Comparison of ENCODE assay signal across 10 mouse cellular contexts in genomic region chr1:156730802-156731201, GRCm38 (mm10). TPM values are rescaled to one million over a fixed set of nuclear protein-coding genes. Genes with fewer than 3 reads are reported as not detected.
DNase-seq lines count a peak whose midpoint lies in the region; ATAC-seq and TF ChIP-seq lines count a peak whose summit lies in the region.
"Had no signal": no experiment of that assay in that cellular context is flagged by ENCODE, and none has a peak within 500 bp of the region (broad histone marks: within the 10 kb centered on the region; RNA-seq: fewer than 3 reads in every experiment).

No protein-coding gene starts in this region.

- H3K27ac ChIP-seq in hindbrain, postnatal 0 days = no peak overlapping the region
- H3K27ac ChIP-seq in hindbrain, embryonic 14.5 days = no peak overlapping the region
- no peak overlapping the region for H3K27ac ChIP-seq in testis, adult 2 months (ENCODE audit: control insufficient read depth, insufficient read depth, low read depth, low read length)
- no peak overlapping the region for H3K27ac ChIP-seq in limb, embryonic 10.5 days
- H3K27ac ChIP-seq in forebrain, embryonic 15.5 days (replicated peaks) = no peak overlapping the region

- DNase-seq in hindbrain, postnatal 0 days (ENCODE audit: low spot score) = no peak
- DNase-seq in hindbrain, embryonic 14.5 days (ENCODE audit: low spot score) = no peak
- DNase-seq in testis, postnatal 10 days (ENCODE audit: low spot score) = no peak
- DNase-seq in induced T-regulatory cell, adult 2 months (ENCODE audit: low read depth) = peak; percentile 38
- DNase-seq in limb, embryonic 10.5 days (ENCODE audit: low spot score) = no peak
- DNase-seq in layer of hippocampus, postnatal 10 days (ENCODE audit: low spot score in 2 of 2) = no peak
- DNase-seq: cerebellum, adult 11 months had no signal

- H3K27me3 ChIP-seq in hindbrain, postnatal 0 days (ENCODE audit: insufficient read depth, low read length) = no peaks in the 10 kb centered on the region
- no peaks in the 10 kb centered on the region for H3K27me3 ChIP-seq in hindbrain, embryonic 14.5 days (ENCODE audit: control insufficient read depth, insufficient read depth, low read length)
- no peaks in the 10 kb centered on the region for H3K27me3 ChIP-seq in testis, adult 2 months (ENCODE audit: control insufficient read depth, insufficient read depth, low read length)
- H3K27me3 ChIP-seq in limb, embryonic 10.5 days (ENCODE audit: low read depth, poor library complexity, severe bottlenecking) = no peaks in the 10 kb centered on the region
- no peaks in the 10 kb centered on the region for H3K27me3 ChIP-seq in forebrain, embryonic 15.5 days
- H3K27me3 ChIP-seq: heart, embryonic 12.5 days had no signal

- no peak overlapping the region for H3K4me2 ChIP-seq in hindbrain, postnatal 0 days (ENCODE audit: low read depth, low read length)
- H3K4me2 ChIP-seq in hindbrain, embryonic 14.5 days (replicated peaks) = no peak overlapping the region
- H3K4me2 ChIP-seq in forebrain, embryonic 15.5 days (replicated peaks) = no peak overlapping the region
- H3K4me2 ChIP-seq: heart, embryonic 12.5 days had no signal

- no peaks in the 10 kb centered on the region for H3K9me3 ChIP-seq in hindbrain, postnatal 0 days (ENCODE audit: low read length)
- no peaks in the 10 kb centered on the region for H3K9me3 ChIP-seq in hindbrain, embryonic 14.5 days (ENCODE audit: control insufficient read depth, low read length)
- no peaks in the 10 kb centered on the region for H3K9me3 ChIP-seq in limb, embryonic 10.5 days (replicated peaks)
- H3K9me3 ChIP-seq in forebrain, embryonic 15.5 days = no peaks in the 10 kb centered on the region
- H3K9me3 ChIP-seq: heart, embryonic 12.5 days had no signal

- no peaks in the 10 kb centered on the region for H3K36me3 ChIP-seq in hindbrain, postnatal 0 days (ENCODE audit: insufficient read depth, low read length)
- no peaks in the 10 kb centered on the region for H3K36me3 ChIP-seq in hindbrain, embryonic 14.5 days (replicated peaks; ENCODE audit: control insufficient read depth, insufficient read depth)
- H3K36me3 ChIP-seq in testis, adult 2 months (ENCODE audit: control insufficient read depth, insufficient read depth, low read length) = no peaks in the 10 kb centered on the region
- no peaks in the 10 kb centered on the region for H3K36me3 ChIP-seq in limb, embryonic 10.5 days
- H3K36me3 ChIP-seq in forebrain, embryonic 15.5 days = no peaks in the 10 kb centered on the region
- H3K36me3 ChIP-seq: heart, embryonic 12.5 days had no signal

- WGBS in hindbrain, postnatal 0 days = 62% methylated on average over 9 of the region's 9 CpGs
- WGBS in hindbrain, embryonic 14.5 days = 60% methylated on average over 9 of the region's 9 CpGs
- 67% methylated on average over 9 of the region's 9 CpGs for WGBS in limb, embryonic 10.5 days
- WGBS in forebrain, embryonic 15.5 days = 64% methylated on average over 9 of the region's 9 CpGs

- TF ChIP-seq CTCF in hindbrain, postnatal 0 days (IDR thresholded peaks at IDR 0.05; ENCODE audit: low read depth) = peak; percentile 49
- peak; percentile 75; the same call in 1 of the 2 replicates for TF ChIP-seq CTCF in testis, adult 2 months (IDR thresholded peaks at IDR 0.05; ENCODE audit: control insufficient read depth, insufficient read depth, insufficient replicate concordance, low read depth, low read length)

- H3K4me1 ChIP-seq in hindbrain, postnatal 0 days (ENCODE audit: insufficient read depth, low read length) = no peaks in the 10 kb centered on the region
- no peaks in the 10 kb centered on the region for H3K4me1 ChIP-seq in hindbrain, embryonic 14.5 days (replicated peaks; ENCODE audit: control insufficient read depth, insufficient read depth, low read length)
- peaks cover 2% of the 10 kb centered on the region; the same call in 1 of the 2 replicates for H3K4me1 ChIP-seq in testis, adult 2 months (ENCODE audit: control insufficient read depth, insufficient read depth, low read length)
- no peaks in the 10 kb centered on the region for H3K4me1 ChIP-seq in limb, embryonic 10.5 days
- no peaks in the 10 kb centered on the region for H3K4me1 ChIP-seq in forebrain, embryonic 15.5 days

- H3K4me3 ChIP-seq in hindbrain, postnatal 0 days (ENCODE audit: low read length) = no peak overlapping the region
- H3K4me3 ChIP-seq in hindbrain, embryonic 14.5 days (replicated peaks; ENCODE audit: low read length) = no peak overlapping the region
- H3K4me3 ChIP-seq in testis, adult 2 months (ENCODE audit: control insufficient read depth, low read depth, low read length) = peak overlapping the region; percentile 34
- H3K4me3 ChIP-seq in limb, embryonic 10.5 days = no peak overlapping the region
- no peak overlapping the region for H3K4me3 ChIP-seq in forebrain, embryonic 15.5 days
- H3K4me3 ChIP-seq: heart, embryonic 12.5 days had no signal

- no peak overlapping the region for H3K9ac ChIP-seq in hindbrain, postnatal 0 days (replicated peaks; ENCODE audit: low read length)
- no peak overlapping the region for H3K9ac ChIP-seq in hindbrain, embryonic 14.5 days
- H3K9ac ChIP-seq in forebrain, embryonic 15.5 days (replicated peaks) = no peak overlapping the region
- H3K9ac ChIP-seq: heart, embryonic 12.5 days had no signal

- TF ChIP-seq POLR2A in testis, adult 2 months (IDR thresholded peaks at IDR 0.05; ENCODE audit: control insufficient read depth, low read depth, low read length) = no peak

- no peak for ATAC-seq in hindbrain, postnatal 0 days
- no peak for ATAC-seq in hindbrain, embryonic 14.5 days (ENCODE audit: low FRiP score)
- no peak for ATAC-seq in forebrain, embryonic 15.5 days (replicated peaks)

RNA-seq across cellular contexts. Expression of gene Fam20b, which starts 11.9 kb away (rescaled TPM):
- total RNA-seq in hindbrain, postnatal 0 days (2014; rRNA removed) = 53.7 TPM in 2 replicates
- polyA plus RNA-seq in hindbrain, postnatal 0 days (2015; fragmentation: Nextera tagmentation; extraction: Ambion mirVana) = 27.7 and 29.6 TPM in 2 replicates
- polyA plus RNA-seq in hindbrain, embryonic 14.5 days (2014; fragmentation: Nextera tagmentation; extraction: Ambion mirVana) = 33.9 and 38.8 TPM in 2 replicates
- 23.3 and 27.7 TPM in 2 replicates for polyA plus RNA-seq in testis, adult 2 months (2012; rRNA removed)
- polyA plus RNA-seq in limb, embryonic 10.5 days (2016; fragmentation: Nextera tagmentation; extraction: Ambion mirVana) = 18.3 and 19.9 TPM in 2 replicates
- total RNA-seq in layer of hippocampus, postnatal 10 days (2021) = 10 to 100 TPM; 65.2 to 67.2 TPM
- polyA plus RNA-seq in forebrain, embryonic 15.5 days (2015; fragmentation: Nextera tagmentation; extraction: Ambion mirVana) = 26.2 and 27.8 TPM in 2 replicates

RNA-seq across cellular contexts. Expression of gene Tor3a, which starts 56.6 kb away (rescaled TPM):
- total RNA-seq in hindbrain, postnatal 0 days (2014; rRNA removed) = 2.4 and 5.6 TPM in 2 replicates
- polyA plus RNA-seq in hindbrain, postnatal 0 days (2015; fragmentation: Nextera tagmentation; extraction: Ambion mirVana) = 3.0 and 4.3 TPM in 2 replicates
- polyA plus RNA-seq in hindbrain, embryonic 14.5 days (2014; fragmentation: Nextera tagmentation; extraction: Ambion mirVana) = 4.5 TPM in 2 replicates
- polyA plus RNA-seq in testis, adult 2 months (2012; rRNA removed) = 0.90 and 0.94 TPM in 2 replicates
- polyA plus RNA-seq in limb, embryonic 10.5 days (2016; fragmentation: Nextera tagmentation; extraction: Ambion mirVana) = 5.9 and 6.9 TPM in 2 replicates
- 1 to 10 TPM; 5.0 to 8.5 TPM for total RNA-seq in layer of hippocampus, postnatal 10 days (2021)
- polyA plus RNA-seq in forebrain, embryonic 15.5 days (2015; fragmentation: Nextera tagmentation; extraction: Ambion mirVana) = 3.9 and 4.0 TPM in 2 replicates
